Mouse (Mus musculus): ENCODE results near the gene Palm. TPM values are rescaled to one million over a fixed set of nuclear protein-coding genes. Genes with fewer than 3 reads are reported as not detected.

Palm gene
- polyA plus RNA-seq, 1 experiment from 2014 or later: 84.8 TPM

DNA sequence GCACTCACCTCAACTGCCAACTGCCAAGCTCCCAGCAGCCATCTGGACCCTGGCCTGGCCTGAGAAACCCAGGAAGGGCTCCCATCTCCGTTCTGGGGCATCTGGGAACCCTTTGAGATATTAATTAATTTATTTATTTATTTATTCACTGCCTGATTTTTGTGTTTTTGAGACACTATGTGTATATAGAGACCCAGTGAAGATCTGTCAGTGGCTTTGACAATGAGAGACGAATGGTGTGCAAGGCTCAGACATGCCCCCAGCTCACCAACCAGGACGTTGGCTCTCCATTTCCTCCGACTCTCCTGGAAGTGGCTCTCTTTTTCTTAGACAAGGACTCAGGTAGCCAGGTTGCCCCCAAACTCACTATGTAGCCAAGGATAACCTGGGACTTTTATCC lies 2.5 kb upstream of the Palm start, which contains the start of gene Prss57:
Prss57 (minus strand) TSS at position 101 of the 400 bp plus-strand sequence.
- Histone ChIP-seq H3K4me2 (no peak within 1 kb of the TSS), H3K4me3 (no peak within 1 kb of the TSS), H3K9ac (no peak within 1 kb of the TSS), H3K9me3 (no peaks in the 10 kb centered on the region), H3K36me3 (no peaks in the 10 kb centered on the region), H3K27me3 (no peaks in the 10 kb centered on the region), H3K27ac (no peak within 1 kb of the TSS), H3K4me1 (peaks cover 22% of the 10 kb centered on the region)
- 79% methylated on average over 4 of the region's 4 CpGs for WGBS
- ATAC-seq (ENCODE audit: insufficient number of reproducible peaks, low FRiP score, low TSS enrichment, low read depth): no peak

DNA sequence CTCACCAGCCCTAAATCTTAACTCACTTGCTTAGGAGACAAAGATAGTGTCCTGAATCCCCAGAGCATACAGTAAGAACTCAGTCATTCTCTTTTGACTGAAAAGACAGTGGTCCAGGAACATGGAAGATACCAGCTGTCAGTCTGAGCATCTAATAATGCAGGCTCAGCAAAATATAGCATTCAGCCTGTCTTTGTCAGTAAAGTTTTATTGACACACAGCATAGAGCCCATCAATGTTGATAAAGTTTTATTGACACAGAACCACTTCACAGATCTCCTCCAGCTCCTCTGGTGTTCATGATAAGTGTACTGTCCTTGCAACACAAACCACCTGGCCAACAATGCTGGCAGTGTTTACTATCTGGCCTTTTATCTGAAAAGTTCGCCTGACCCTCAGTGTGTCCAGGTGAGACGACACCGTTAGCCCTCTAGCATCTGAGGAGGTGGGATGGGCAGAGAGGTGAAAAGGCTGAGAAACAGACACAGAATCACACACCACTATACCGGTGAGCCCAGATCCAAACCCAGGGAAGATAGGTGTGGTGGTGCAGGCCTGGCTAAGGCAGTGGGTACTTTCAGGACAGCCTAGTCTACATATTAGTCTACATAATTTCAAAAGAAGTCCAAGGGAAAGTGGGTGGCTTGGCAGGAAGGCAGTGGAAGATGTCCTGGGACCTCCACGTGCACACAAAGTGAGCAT lies 882 bp upstream of the Palm start:
- H3K9ac ChIP-seq: no peak overlapping the region
- 84% methylated on average over 5 of the region's 5 CpGs for WGBS
- H3K27ac ChIP-seq: no peak overlapping the region
- no peaks in the 10 kb centered on the region for H3K9me3 ChIP-seq
- H3K4me3 ChIP-seq: 0 out of 2 replicates have a peak overlapping the region, but pooled peaks have one; percentile 96
- no peaks in the 10 kb centered on the region for H3K27me3 ChIP-seq
- no peaks in the 10 kb centered on the region for H3K36me3 ChIP-seq
- peaks cover 31% of the 10 kb centered on the region for H3K4me1 ChIP-seq
- ATAC-seq (ENCODE audit: insufficient number of reproducible peaks, low FRiP score, low TSS enrichment, low read depth): no peak
- no peak overlapping the region for H3K4me2 ChIP-seq

DNA sequence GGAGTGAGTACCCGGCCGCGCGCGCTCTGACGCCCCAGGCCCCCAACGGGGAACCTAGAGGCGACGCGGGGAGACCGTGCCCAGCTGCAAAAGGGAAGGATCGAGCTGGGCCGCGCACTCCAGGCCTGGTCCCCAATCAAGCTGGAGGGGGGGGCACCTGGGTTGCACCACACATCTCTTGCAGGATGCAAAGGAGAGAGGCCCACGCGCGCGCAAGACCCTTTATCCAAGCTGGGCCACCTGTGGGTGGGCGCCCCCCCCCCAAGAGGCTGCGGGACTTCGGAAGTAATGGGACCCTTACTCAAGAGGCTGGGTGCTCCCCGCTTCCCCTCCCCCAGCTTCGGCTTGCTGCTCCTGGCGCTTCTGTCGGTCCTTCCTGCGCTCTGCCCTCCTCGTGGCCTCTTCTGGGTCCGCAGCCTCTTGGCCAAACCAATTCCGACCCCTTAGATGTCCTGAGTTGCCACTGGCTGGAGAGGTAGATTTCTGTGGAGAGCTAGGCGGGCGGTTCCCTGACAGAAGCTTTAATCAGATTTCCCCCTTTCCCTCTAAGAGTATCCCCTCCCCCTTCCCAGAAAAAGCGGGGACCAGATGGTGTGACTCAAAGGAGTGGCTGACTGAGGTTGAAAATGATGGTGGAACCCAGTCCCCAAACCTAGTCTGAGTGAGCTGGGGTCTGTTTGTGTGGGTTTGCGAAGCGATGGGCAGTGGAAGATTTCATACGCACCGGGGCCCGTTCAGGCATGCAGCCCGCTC lies 542 bp downstream of the Palm start:
- Histone ChIP-seq H3K4me2 (peak overlapping the region; percentile 89), H3K4me1 (peaks cover 31% of the 10 kb centered on the region), H3K9ac (peak overlapping the region; percentile 94), H3K4me3 (peak overlapping the region; percentile 96), H3K27me3 (no peaks in the 10 kb centered on the region), H3K27ac (peak overlapping the region; percentile 88), H3K9me3 (no peaks in the 10 kb centered on the region), H3K36me3 (no peaks in the 10 kb centered on the region)
- ATAC-seq (ENCODE audit: insufficient number of reproducible peaks, low FRiP score, low TSS enrichment, low read depth): 0 out of 2 replicates have a peak, but pooled peaks have one; percentile 9
- 1% methylated on average over 38 of the region's 38 CpGs for WGBS

DNA sequence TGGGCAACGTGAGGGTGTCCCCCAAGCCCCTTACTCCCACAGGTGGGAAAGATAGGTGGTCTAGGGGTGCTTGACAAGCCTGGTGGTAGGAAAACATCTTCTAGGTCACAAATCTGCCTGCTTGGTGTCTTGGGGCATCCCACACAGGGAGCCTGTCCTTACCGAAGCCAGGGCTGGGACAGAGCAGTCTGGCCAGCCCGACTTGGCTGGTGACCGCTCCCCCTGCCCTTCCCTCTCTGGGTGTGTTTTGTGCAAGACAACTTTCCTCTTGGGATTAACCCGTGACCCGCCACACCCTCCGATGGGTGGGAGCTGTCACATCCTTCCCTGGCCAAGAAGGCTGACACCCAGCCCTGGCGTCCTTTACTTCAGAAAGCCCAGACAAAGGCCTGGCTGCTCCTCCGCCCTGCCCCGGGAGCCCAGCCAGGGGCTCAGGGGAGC lies 1.1 kb downstream of the Palm start:
- Histone ChIP-seq H3K4me1 (peaks cover 31% of the 10 kb centered on the region), H3K36me3 (no peaks in the 10 kb centered on the region), H3K4me3 (peak overlapping the region; percentile 96), H3K27ac (peak overlapping the region; percentile 88), H3K4me2 (peak overlapping the region; percentile 89), H3K9me3 (no peaks in the 10 kb centered on the region), H3K27me3 (no peaks in the 10 kb centered on the region), H3K9ac (peak overlapping the region; percentile 94)
- WGBS: 10% methylated on average over 10 of the region's 10 CpGs
- 0 out of 2 replicates have a peak, but pooled peaks have one; percentile 22 for ATAC-seq (ENCODE audit: insufficient number of reproducible peaks, low FRiP score, low TSS enrichment, low read depth)

DNA sequence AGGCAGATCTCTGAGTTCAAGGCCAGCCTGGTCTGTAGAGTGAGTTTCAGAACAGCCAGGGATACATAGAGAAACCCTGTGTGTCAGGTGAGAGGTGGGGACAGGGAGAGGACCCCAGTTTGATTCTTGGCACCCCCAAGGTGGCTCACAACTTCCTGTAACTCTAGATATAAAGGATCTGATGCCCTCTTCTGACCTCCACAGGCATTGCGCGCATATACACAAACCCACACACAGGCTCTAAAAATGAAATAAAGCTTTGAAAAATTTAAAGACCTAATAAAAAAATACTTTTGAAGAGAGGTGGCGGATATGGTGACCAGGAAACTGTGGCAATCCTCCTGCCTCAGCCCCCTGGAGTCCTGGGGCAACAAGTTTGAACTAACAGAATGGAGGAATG lies 2.5 kb downstream of the Palm start:
- no peak for ATAC-seq (ENCODE audit: insufficient number of reproducible peaks, low FRiP score, low TSS enrichment, low read depth)
- no peak overlapping the region for H3K4me2 ChIP-seq

DNA sequence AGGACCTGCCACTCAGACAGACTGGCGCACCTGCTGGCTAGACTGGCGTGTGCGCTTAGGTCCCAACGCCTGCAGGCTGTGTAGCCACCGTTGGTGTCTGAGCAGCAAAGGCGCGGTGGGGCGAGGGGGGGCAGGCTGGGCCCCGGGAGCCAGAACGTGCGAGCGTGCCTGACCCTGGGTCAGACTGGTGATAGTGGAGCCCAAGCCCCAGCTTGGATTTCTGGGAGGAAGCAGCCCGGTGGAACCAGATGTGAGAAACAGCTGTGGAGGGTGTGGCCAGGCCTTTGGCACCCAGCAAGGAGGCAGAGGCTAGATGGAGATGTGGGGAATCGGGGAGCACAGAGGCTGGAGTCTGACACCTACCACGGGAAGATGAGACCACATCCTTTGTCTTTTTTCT lies 4.0 kb downstream of the Palm start:
- Histone ChIP-seq H3K4me1 (peaks cover 37% of the 10 kb centered on the region), H3K27me3 (no peaks in the 10 kb centered on the region), H3K4me2 (no peak overlapping the region), H3K36me3 (no peaks in the 10 kb centered on the region), H3K4me3 (no peak overlapping the region), H3K9ac (no peak overlapping the region), H3K9me3 (no peaks in the 10 kb centered on the region), H3K27ac (peak overlapping the region; percentile 13; the same call in 1 of the 2 replicates)
- ATAC-seq (ENCODE audit: insufficient number of reproducible peaks, low FRiP score, low TSS enrichment, low read depth): no peak
- WGBS: 29% methylated on average over 15 of the region's 15 CpGs

More for the DNA sequence above, 2.5 kb downstream of the Palm start:
- no peaks in the 10 kb centered on the region for H3K9me3 ChIP-seq
- no peak overlapping the region for H3K9ac ChIP-seq
- WGBS: 89% methylated on average over 3 of the region's 3 CpGs
- H3K27ac ChIP-seq: no peak overlapping the region
- no peak overlapping the region for H3K4me3 ChIP-seq
- no peaks in the 10 kb centered on the region for H3K36me3 ChIP-seq
- no peaks in the 10 kb centered on the region for H3K27me3 ChIP-seq
- H3K4me1 ChIP-seq: peaks cover 31% of the 10 kb centered on the region

DNA sequence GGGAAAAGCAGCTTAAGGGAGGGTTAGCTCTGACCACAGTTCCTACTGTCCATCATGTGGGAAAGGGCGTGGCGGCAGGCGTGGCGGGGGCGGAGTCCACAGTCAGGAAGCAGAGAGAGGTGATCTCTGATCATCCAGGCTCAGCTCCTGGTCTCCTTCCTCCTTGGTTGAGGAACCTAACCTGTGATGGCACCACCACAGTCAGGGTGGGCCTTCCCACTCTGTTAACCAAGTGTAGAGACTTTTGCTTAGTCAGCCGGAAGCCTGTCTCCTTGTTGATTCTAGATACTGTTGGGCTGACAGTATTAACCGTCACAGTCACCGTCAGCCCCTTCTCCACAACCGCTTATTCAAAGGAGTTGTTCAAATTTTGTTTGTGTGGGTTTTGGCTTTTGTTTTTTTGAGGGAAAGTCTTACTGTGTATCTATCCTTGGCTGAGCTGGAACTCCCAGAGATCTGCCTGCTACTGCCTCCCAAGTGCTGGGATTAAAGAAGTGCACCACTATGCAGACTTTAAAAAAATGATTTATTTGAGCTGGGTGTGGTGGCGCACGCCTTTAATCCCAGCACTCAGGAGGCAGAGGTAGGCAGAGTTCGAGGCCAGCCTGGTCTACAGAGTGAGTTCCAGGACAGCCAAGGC lies 5.0 kb downstream of the Palm start:
- H3K27ac ChIP-seq: no peak overlapping the region
- H3K4me1 ChIP-seq: peaks cover 44% of the 10 kb centered on the region
- H3K27me3 ChIP-seq: no peaks in the 10 kb centered on the region
- H3K4me2 ChIP-seq: no peak overlapping the region
- no peak overlapping the region for H3K9ac ChIP-seq
- H3K9me3 ChIP-seq: no peaks in the 10 kb centered on the region
- H3K36me3 ChIP-seq: no peaks in the 10 kb centered on the region
- no peak for ATAC-seq (ENCODE audit: insufficient number of reproducible peaks, low FRiP score, low TSS enrichment, low read depth)
- WGBS: 94% methylated on average over 12 of the region's 12 CpGs
- H3K4me3 ChIP-seq: no peak overlapping the region

DNA sequence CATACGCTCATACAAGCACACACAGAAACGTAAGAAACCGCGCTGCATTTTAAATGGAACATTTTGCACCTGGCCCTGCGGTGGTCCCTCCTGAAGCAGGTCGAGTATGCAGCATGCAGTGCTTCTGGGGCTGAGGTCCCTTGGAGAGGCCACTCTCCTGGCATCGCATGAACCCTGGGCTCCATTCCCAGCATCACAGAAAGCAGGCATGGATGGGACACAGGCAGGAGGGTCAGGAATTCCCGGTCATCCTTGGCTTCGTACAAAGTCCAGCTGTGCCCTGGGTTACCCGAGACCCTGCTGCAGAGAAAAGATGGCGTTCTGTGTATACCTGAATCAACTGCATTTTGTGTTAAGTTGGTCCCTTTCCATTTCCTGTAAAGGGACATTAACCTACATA lies 7.1 kb downstream of the Palm start:
- ATAC-seq (ENCODE audit: insufficient number of reproducible peaks, low FRiP score, low TSS enrichment, low read depth): no peak
- H3K9me3 ChIP-seq: no peaks in the 10 kb centered on the region
- H3K4me2 ChIP-seq: no peak overlapping the region
- peaks cover 40% of the 10 kb centered on the region for H3K4me1 ChIP-seq
- WGBS: 74% methylated on average over 11 of the region's 11 CpGs
- H3K36me3 ChIP-seq: no peaks in the 10 kb centered on the region
- no peaks in the 10 kb centered on the region for H3K27me3 ChIP-seq
- no peak overlapping the region for H3K27ac ChIP-seq
- H3K9ac ChIP-seq: no peak overlapping the region
- H3K4me3 ChIP-seq: no peak overlapping the region

DNA sequence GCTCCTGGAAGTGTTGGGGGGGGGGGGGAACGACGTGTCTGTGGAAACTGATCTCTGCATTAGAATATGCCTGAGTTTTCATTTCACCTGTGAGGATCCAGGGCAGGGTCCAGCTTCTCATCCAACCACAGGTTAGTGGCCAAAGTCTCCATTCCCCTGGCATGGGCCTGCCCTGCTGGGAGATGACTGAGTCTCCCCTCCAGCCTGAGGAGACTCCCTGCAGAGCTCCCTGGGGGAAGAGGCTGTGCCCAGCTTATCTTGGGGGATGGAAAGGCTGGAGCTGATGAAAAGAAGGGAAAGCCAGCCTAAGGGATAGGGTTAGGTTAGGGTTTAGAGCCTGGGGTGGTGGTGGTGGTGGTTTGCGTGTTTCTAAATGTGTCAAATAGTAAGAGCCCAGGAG lies 8.5 kb downstream of the Palm start:
- WGBS: 54% methylated on average over 3 of the region's 3 CpGs
- H3K4me2 ChIP-seq: no peak overlapping the region
- H3K4me1 ChIP-seq: peaks cover 38% of the 10 kb centered on the region
- H3K27me3 ChIP-seq: no peaks in the 10 kb centered on the region
- H3K9me3 ChIP-seq: no peaks in the 10 kb centered on the region
- no peak overlapping the region for H3K27ac ChIP-seq
- H3K4me3 ChIP-seq: no peak overlapping the region
- H3K9ac ChIP-seq: no peak overlapping the region
- ATAC-seq (ENCODE audit: insufficient number of reproducible peaks, low FRiP score, low TSS enrichment, low read depth): no peak
- H3K36me3 ChIP-seq: no peaks in the 10 kb centered on the region

DNA sequence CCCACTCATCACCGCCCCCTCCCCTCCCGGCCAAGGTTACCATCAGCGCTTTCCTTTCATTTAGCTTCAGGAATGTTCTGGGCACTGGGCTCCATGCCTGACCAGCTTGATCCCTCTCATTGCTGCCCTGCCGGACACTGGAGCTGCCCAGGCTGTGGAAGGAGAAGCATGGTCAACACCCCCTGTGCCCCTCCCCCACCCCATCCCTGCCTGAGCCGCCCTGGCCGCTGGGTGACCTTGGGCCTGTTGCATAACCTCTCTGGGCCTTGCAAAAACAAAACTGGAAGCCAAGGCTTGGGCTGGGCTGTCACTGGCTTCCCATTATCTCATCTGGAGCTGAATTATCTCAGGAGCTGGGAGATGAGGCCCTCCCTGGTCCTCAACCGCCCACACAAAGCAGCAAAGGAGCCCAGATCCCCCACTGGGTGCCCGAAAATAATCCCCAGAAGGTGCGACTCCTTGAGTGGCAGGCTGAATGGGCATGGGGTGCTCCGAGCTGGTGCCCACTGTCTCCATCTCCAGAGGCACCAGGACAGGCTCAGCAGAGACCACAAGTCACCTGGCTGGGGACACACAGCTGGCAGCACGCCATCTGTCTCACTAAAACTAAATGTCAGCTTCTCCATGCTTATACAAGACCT lies 9.1 kb downstream of the Palm start:
- ATAC-seq (ENCODE audit: insufficient number of reproducible peaks, low FRiP score, low TSS enrichment, low read depth): no peak
- no peak overlapping the region for H3K9ac ChIP-seq
- peaks cover 39% of the 10 kb centered on the region for H3K4me1 ChIP-seq
- H3K36me3 ChIP-seq: no peaks in the 10 kb centered on the region
- no peak overlapping the region for H3K4me2 ChIP-seq
- H3K4me3 ChIP-seq: no peak overlapping the region
- 57% methylated on average over 11 of the region's 11 CpGs for WGBS
- H3K27me3 ChIP-seq: no peaks in the 10 kb centered on the region
- no peak overlapping the region for H3K27ac ChIP-seq
- H3K9me3 ChIP-seq: no peaks in the 10 kb centered on the region

DNA sequence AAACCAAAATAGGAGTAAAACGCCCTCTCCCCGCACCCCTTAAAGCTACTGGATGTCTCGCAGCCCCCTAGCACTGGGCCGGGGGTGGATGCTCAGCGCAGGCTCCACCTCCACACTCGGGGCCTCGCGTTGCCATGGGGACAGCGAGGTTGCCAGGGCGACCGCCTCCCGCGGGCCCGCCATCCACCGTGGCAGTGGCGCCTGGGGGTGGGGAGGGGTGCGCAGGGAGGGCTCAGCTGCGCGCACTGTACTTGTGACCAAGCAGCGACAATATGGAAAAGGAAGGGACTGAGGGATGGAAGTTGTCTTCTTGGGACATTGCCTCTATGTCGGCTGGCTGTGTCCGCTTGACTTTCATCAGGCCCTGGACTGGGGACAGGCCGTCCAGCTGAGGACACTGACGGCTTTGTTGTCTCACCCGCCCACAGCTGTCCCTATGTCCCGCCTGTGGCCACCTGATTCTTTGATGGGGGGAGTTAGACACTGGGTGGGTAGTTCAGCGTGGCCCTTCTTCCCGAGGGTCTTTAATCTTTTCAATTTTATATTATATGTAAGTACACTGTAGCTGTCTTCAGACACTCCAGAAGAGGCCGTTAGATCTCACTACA lies 10.4 kb downstream of the Palm start:
- Histone ChIP-seq H3K27me3 (no peaks in the 10 kb centered on the region), H3K27ac (no peak overlapping the region), H3K9ac (no peak overlapping the region), H3K4me1 (peaks cover 46% of the 10 kb centered on the region), H3K9me3 (no peaks in the 10 kb centered on the region), H3K4me3 (peak overlapping the region; percentile 11; the same call in 1 of the 2 replicates), H3K36me3 (peaks cover 3% of the 10 kb centered on the region), H3K4me2 (peak overlapping the region; percentile 29; the same call in 1 of the 2 replicates)
- no peak for ATAC-seq (ENCODE audit: insufficient number of reproducible peaks, low FRiP score, low TSS enrichment, low read depth)
- 9% methylated on average over 29 of the region's 29 CpGs for WGBS

Data from limb, embryonic 15.5 days (tissue).